Mouse (Mus musculus) liver, embryonic 14.5 days (tissue): ENCODE data around the gene Kazn. TPM values are rescaled to one million over a fixed set of nuclear protein-coding genes. Genes with fewer than 3 reads are reported as not detected.
A peak's percentile ranks its signal among the peaks of the same experiment; 100 is the strongest.

Experiments used
- ATAC-seq: fragments of 200-750 bp; cut with Nextera tagmentation; 2 replicates; pipeline ENCODE4 v1.8.0; 2017; ENCODE audit warnings: moderate number of reproducible peaks, mild to moderate bottlenecking, moderate library complexity; ENCODE audit not compliant: insufficient read depth
- DNase-seq, 3 experiments: peaks; one replicate each; pipeline ENCODE4 v3.0.0-alpha.2; 2012 to 2013; ENCODE audit warnings: low read depth in 3 of 3, low spot score in 3 of 3
- H3K27ac ChIP-seq: fragments of 300-500 bp; sonication (generic); 2 replicates; pipeline ENCODE4 v1.5.1; 2014; ENCODE audit warnings: moderate library complexity, mild to moderate bottlenecking, control low read depth, inconsistent platforms
- H3K27me3 ChIP-seq: fragments of 300-500 bp; sonication (generic); 2 replicates; pipeline ENCODE4 v1.6.1; 2014; ENCODE audit warnings: mild to moderate bottlenecking, low read length, moderate library complexity; ENCODE audit not compliant: control insufficient read depth, insufficient read depth
- H3K36me3 ChIP-seq: fragments of 300-500 bp; sonication (generic); replicated peaks from 2 replicates; pipeline ENCODE4 v1.6.1; 2014; ENCODE audit warnings: low read depth; ENCODE audit not compliant: control insufficient read depth, insufficient read depth
- H3K4me1 ChIP-seq, 2 experiments: fragments of 200-500 bp in 1 of 2; fragments of 300-500 bp in 1 of 2; sonication (generic) in 1 of 2; replicated peaks; 2 replicates each; pipeline ENCODE4 v1.6.1; 2012 to 2014; ENCODE audit warnings: antibody characterized with exemption in 1 of 2, inconsistent platforms in 1 of 2, low read length in 1 of 2; ENCODE audit not compliant: control insufficient read depth in 2 of 2, insufficient read depth in 2 of 2
- H3K4me2 ChIP-seq: fragments of 300-500 bp; sonication (generic); 2 replicates; pipeline ENCODE4 v1.6.1; 2014; ENCODE audit warnings: low read depth, mild to moderate bottlenecking, control low read depth, moderate library complexity
- H3K4me3 ChIP-seq, 2 experiments: fragments of 200-500 bp in 1 of 2; fragments of 300-500 bp in 1 of 2; sonication (generic) in 1 of 2; 2 replicates each; pipeline ENCODE4 v1.5.1; 2012 to 2014; ENCODE audit warnings: low read depth in 2 of 2, low read length in 2 of 2, mild to moderate bottlenecking in 2 of 2, control low read depth in 1 of 2, inconsistent platforms in 1 of 2, moderate library complexity in 1 of 2; ENCODE audit not compliant: insufficient read depth in 1 of 2
- H3K9ac ChIP-seq: fragments of 300-500 bp; sonication (generic); replicated peaks from 2 replicates; pipeline ENCODE4 v1.6.1; 2014; ENCODE audit warnings: mild to moderate bottlenecking, control low read depth, moderate library complexity
- H3K9me3 ChIP-seq: fragments of 300-500 bp; sonication (generic); 2 replicates; pipeline ENCODE4 v1.6.1; 2016; ENCODE audit warnings: low read length, mixed read lengths; ENCODE audit not compliant: control insufficient read depth
- CTCF ChIP-seq: IDR thresholded peaks from 2 replicates; pipeline ENCODE4 v1.5.1; 2016; ENCODE audit warnings: antibody characterized with exemption, low read depth, control low read depth
- EP300 ChIP-seq: IDR thresholded peaks from 2 replicates; pipeline ENCODE4 v1.6.1; 2016; ENCODE audit warnings: antibody characterized with exemption, low read depth
- WGBS: fragments of 180-500 bp; shearing (Covaris S2); extraction: QIAGEN DNeasy Blood & Tissue Kit; methylation state at CpG from one replicate; pipeline ENCODE4 v1.1.7; 2014; ENCODE audit not compliant: insufficient replicate concordance; 5-methylcytosine and 5-hydroxymethylcytosine counted together
- polyA plus RNA-seq, 2 experiments: library from polyadenylated mRNA; depleted of rRNA in 1 of 2; stranded (reverse) in 1 of 2; unstranded in 1 of 2; fragments of >200 nt; fragmentation: Nextera tagmentation in 1 of 2; extraction: Ambion mirVana in 1 of 2; gene quantifications; 2 replicates each; pipeline versions ENCODE4 v1.2.1 to v1.2.3; 2012 to 2014

The Kazn gene
- polyA plus RNA-seq, 2 experiments, result 0.41 to 0.94 TPM

- peaks cover 8 to 20% of the 10 kb centered on the region in 2 experiments for H3K4me1 ChIP-seq
- no peak overlapping the region for H3K27ac ChIP-seq
- no peaks in the 10 kb centered on the region for H3K9me3 ChIP-seq
- no peak overlapping the region for H3K4me2 ChIP-seq
- no peaks in the 10 kb centered on the region for H3K36me3 ChIP-seq
- 73% methylated on average over 22 of the region's 22 CpGs for WGBS
- DNase-seq (no peak), ATAC-seq (no peak)
- H3K27me3 ChIP-seq, result no peaks in the 10 kb centered on the region
- H3K4me3 ChIP-seq, result no peak overlapping the region
- no peak overlapping the region for H3K9ac ChIP-seq
- TF ChIP-seq CTCF (no peak), EP300 (no peak)
Measured at GRCm38 (mm10) chr4:142057529-142058216, 181.5 kb downstream of the Kazn start.

- ATAC-seq, result no peak
- no peak for TF ChIP-seq EP300
- no peak for TF ChIP-seq CTCF
- Histone ChIP-seq H3K4me2 (no peak overlapping the region), H3K4me3 (no peak overlapping the region), H3K9ac (no peak overlapping the region), H3K9me3 (no peaks in the 10 kb centered on the region), H3K27me3 (no peaks in the 10 kb centered on the region), H3K27ac (no peak overlapping the region), H3K4me1 (peaks cover 12 to 29% of the 10 kb centered on the region in 2 experiments), H3K36me3 (no peaks in the 10 kb centered on the region)
- WGBS, result 75% methylated on average over 8 of the region's 8 CpGs
- DNase-seq, result no peak
Measured at GRCm38 (mm10) chr4:142055600-142055999, 183.6 kb downstream of the Kazn start.

- Histone ChIP-seq H3K36me3 (no peaks in the 10 kb centered on the region), H3K4me2 (no peak overlapping the region), H3K4me1 (peaks cover 13 to 40% of the 10 kb centered on the region in 2 experiments), H3K9me3 (no peaks in the 10 kb centered on the region), H3K9ac (no peak overlapping the region), H3K27ac (no peak overlapping the region), H3K27me3 (no peaks in the 10 kb centered on the region), H3K4me3 (no peak overlapping the region)
- DNase-seq (no peak), ATAC-seq (0 out of 2 replicates have a peak, but pooled peaks have one; percentile 6)
- WGBS, result 55% methylated on average over 11 of the region's 11 CpGs
- TF ChIP-seq EP300 (no peak), CTCF (no peak)
Measured at GRCm38 (mm10) chr4:142054580-142054979, 184.6 kb downstream of the Kazn start.

- Histone ChIP-seq H3K27ac (no peak overlapping the region), H3K4me3 (no peak overlapping the region), H3K4me2 (no peak overlapping the region), H3K27me3 (no peaks in the 10 kb centered on the region), H3K9me3 (no peaks in the 10 kb centered on the region), H3K36me3 (no peaks in the 10 kb centered on the region), H3K4me1 (peaks cover 20 to 47% of the 10 kb centered on the region in 2 experiments), H3K9ac (no peak overlapping the region)
- ATAC-seq (no peak), DNase-seq (no peak)
- WGBS, result 40% methylated on average over 9 of the region's 9 CpGs
- TF ChIP-seq CTCF, result no peak
- TF ChIP-seq EP300, result no peak
Measured at GRCm38 (mm10) chr4:142053661-142054448, 185.3 kb downstream of the Kazn start.

GRCm38 (mm10) chr4:142053261-142053660 is 185.9 kb downstream of the Kazn start:
- peak; percentile 32; the same call in 1 of the 2 replicates for ATAC-seq
- H3K4me2 ChIP-seq, result no peak overlapping the region
- DNase-seq, result no peak
- peaks cover 24 to 52% of the 10 kb centered on the region in 2 experiments for H3K4me1 ChIP-seq
- no peaks in the 10 kb centered on the region for H3K27me3 ChIP-seq
- TF ChIP-seq CTCF, result no peak
- no peak overlapping the region for H3K9ac ChIP-seq
- no peaks in the 10 kb centered on the region for H3K36me3 ChIP-seq
- H3K4me3 ChIP-seq, result no peak overlapping the region
- no peaks in the 10 kb centered on the region for H3K9me3 ChIP-seq
- H3K27ac ChIP-seq, result no peak overlapping the region
- 32% methylated on average over 4 of the region's 4 CpGs for WGBS
